Mouse (Mus musculus) neural tube, embryonic 11.5 days (tissue): ENCODE data around the gene Snca. TPM values are rescaled to one million over a fixed set of nuclear protein-coding genes. Genes with fewer than 3 reads are reported as not detected.
A peak's percentile ranks its signal among the peaks of the same experiment; 100 is the strongest.

Experiments used
- ATAC-seq: fragments of 200-750 bp; cut with Nextera tagmentation; 2 replicates; pipeline ENCODE4 v1.8.0; 2017; ENCODE audit warnings: moderate number of reproducible peaks, mild to moderate bottlenecking, moderate TSS enrichment, moderate library complexity; ENCODE audit not compliant: insufficient read depth, low FRiP score, low TSS enrichment
- DNase-seq: peaks from one replicate; pipeline ENCODE4 v3.0.0-alpha.2; 2015; ENCODE audit warnings: low spot score
- H3K27ac ChIP-seq: fragments of 300-500 bp; sonication (generic); 2 replicates; pipeline ENCODE4 v1.5.1; 2014; ENCODE audit warnings: low read depth, mild to moderate bottlenecking, low read length
- H3K27me3 ChIP-seq: fragments of 300-500 bp; sonication (generic); 2 replicates; pipeline ENCODE4 v1.6.1; 2014; ENCODE audit warnings: mild to moderate bottlenecking, low read length, mixed read lengths; ENCODE audit not compliant: control insufficient read depth, insufficient read depth
- H3K36me3 ChIP-seq: fragments of 300-500 bp; sonication (generic); 2 replicates; pipeline ENCODE4 v1.6.1; 2014; ENCODE audit warnings: mild to moderate bottlenecking, low read length, moderate library complexity, mixed read lengths; ENCODE audit not compliant: control insufficient read depth, insufficient read depth
- H3K4me1 ChIP-seq: fragments of 300-500 bp; sonication (generic); 2 replicates; pipeline ENCODE4 v1.6.1; 2014; ENCODE audit warnings: low read length, mixed read lengths; ENCODE audit not compliant: control insufficient read depth, insufficient read depth
- H3K4me2 ChIP-seq: fragments of 300-500 bp; sonication (generic); 2 replicates; pipeline ENCODE4 v1.6.1; 2014; ENCODE audit warnings: low read depth, mild to moderate bottlenecking, moderate library complexity
- H3K4me3 ChIP-seq: fragments of 300-500 bp; sonication (generic); 2 replicates; pipeline ENCODE4 v1.5.1; 2014; ENCODE audit warnings: low read depth, low read length
- H3K9ac ChIP-seq: fragments of 300-500 bp; sonication (generic); 2 replicates; pipeline ENCODE4 v1.6.1; 2014; ENCODE audit warnings: mild to moderate bottlenecking, low read length
- H3K9me3 ChIP-seq: fragments of 300-500 bp; sonication (generic); 2 replicates; pipeline ENCODE4 v1.6.1; 2016; ENCODE audit warnings: low read length; ENCODE audit not compliant: control insufficient read depth
- WGBS: fragments of 180-500 bp; shearing (Covaris S2); extraction: QIAGEN DNeasy Blood & Tissue Kit; methylation state at CpG from one replicate; pipeline ENCODE4 v1.1.7; 2014; 5-methylcytosine and 5-hydroxymethylcytosine counted together
- polyA plus RNA-seq: library from polyadenylated mRNA; unstranded; fragments of >200 nt; fragmentation: Nextera tagmentation; extraction: Ambion mirVana; gene quantifications from 2 replicates; pipeline ENCODE4 v1.2.1, GENCODE M21; 2014

The Snca gene
- polyA plus RNA-seq, 1 experiment from 2014 or later, result 42.1 TPM

DNA sequence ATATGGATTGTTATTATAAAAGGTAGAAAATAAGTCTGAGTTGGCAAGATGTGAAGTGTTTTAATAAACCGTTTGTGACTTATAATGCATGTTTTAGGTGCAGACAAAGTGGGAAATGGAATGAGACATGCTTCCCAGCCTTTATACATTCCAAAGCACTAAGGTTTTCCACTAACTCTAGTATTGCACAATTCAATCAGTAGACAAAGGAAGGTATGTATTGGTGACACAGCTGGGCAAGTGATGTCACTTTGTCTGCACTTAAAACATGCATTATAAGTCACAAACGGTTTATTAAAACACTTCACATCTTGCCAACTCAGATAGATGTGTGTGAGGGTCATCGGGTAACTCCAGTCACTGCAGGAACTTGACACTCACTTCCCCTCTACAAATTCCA, 16.1 kb downstream of the Snca start:
- no peaks in the 10 kb centered on the region for H3K9me3 ChIP-seq
- no peak overlapping the region for H3K9ac ChIP-seq
- no peaks in the 10 kb centered on the region for H3K4me1 ChIP-seq
- no peaks in the 10 kb centered on the region for H3K36me3 ChIP-seq
- H3K27ac ChIP-seq, result no peak overlapping the region
- DNase-seq (no peak), ATAC-seq (no peak)
- H3K4me3 ChIP-seq, result no peak overlapping the region
- WGBS, result 68% methylated on average over 3 of the region's 3 CpGs
- no peaks in the 10 kb centered on the region for H3K27me3 ChIP-seq
- no peak overlapping the region for H3K4me2 ChIP-seq

DNA sequence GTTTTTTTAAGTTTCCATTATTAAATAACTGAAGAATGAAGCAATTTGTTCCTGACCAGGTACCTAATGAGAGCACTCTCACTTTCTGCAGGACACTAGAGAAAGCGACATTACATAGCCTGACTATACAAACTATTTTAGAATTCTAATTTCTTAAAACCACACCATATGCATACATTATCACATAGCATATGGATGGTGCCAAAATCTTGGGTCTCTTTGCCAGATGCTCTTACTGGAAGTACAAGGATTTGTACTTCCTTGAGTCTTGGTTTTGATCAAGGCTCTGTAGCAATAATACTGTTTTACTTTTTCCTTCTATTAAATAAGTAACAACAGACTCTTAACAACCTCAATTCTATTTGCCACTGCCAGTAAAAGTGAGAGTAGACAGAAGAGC, 31.4 kb downstream of the Snca start:
- Histone ChIP-seq H3K9me3 (no peaks in the 10 kb centered on the region), H3K4me1 (no peaks in the 10 kb centered on the region), H3K4me2 (no peak overlapping the region), H3K27me3 (no peaks in the 10 kb centered on the region), H3K27ac (no peak overlapping the region), H3K9ac (no peak overlapping the region), H3K4me3 (no peak overlapping the region), H3K36me3 (no peaks in the 10 kb centered on the region)
- 91% methylated on average over 1 of the region's 1 CpGs for WGBS
- no peak for DNase-seq
- no peak for ATAC-seq

GRCm38 (mm10) chr6:60793659-60794365, 35.8 kb downstream of the Snca start:
- Histone ChIP-seq H3K4me1 (no peaks in the 10 kb centered on the region), H3K27me3 (no peaks in the 10 kb centered on the region), H3K27ac (no peak overlapping the region), H3K4me3 (no peak overlapping the region), H3K36me3 (no peaks in the 10 kb centered on the region), H3K9ac (no peak overlapping the region), H3K4me2 (no peak overlapping the region), H3K9me3 (no peaks in the 10 kb centered on the region)
- WGBS, result 90% methylated on average over 3 of the region's 3 CpGs
- no peak for DNase-seq
- no peak for ATAC-seq

GRCm38 (mm10) chr6:60786955-60787354, 42.7 kb downstream of the Snca start:
- Histone ChIP-seq H3K9me3 (no peaks in the 10 kb centered on the region), H3K4me2 (no peak overlapping the region), H3K27ac (no peak overlapping the region), H3K27me3 (no peaks in the 10 kb centered on the region), H3K9ac (no peak overlapping the region), H3K36me3 (no peaks in the 10 kb centered on the region), H3K4me3 (no peak overlapping the region), H3K4me1 (no peaks in the 10 kb centered on the region)
- no peak for DNase-seq
- ATAC-seq, result no peak
- 90% methylated on average over 1 of the region's 1 CpGs for WGBS

- Histone ChIP-seq H3K4me3 (no peak overlapping the region), H3K4me2 (no peak overlapping the region), H3K27ac (no peak overlapping the region), H3K36me3 (no peaks in the 10 kb centered on the region), H3K4me1 (no peaks in the 10 kb centered on the region), H3K27me3 (no peaks in the 10 kb centered on the region), H3K9me3 (no peaks in the 10 kb centered on the region), H3K9ac (no peak overlapping the region)
- WGBS, result 88% methylated on average over 1 of the region's 1 CpGs
- DNase-seq (no peak), ATAC-seq (no peak)
These were observed 57.8 kb downstream of the Snca start for GRCm38 (mm10) chr6:60771899-60772298.

- WGBS, result 73% methylated on average over 3 of the region's 3 CpGs
- Histone ChIP-seq H3K4me2 (no peak overlapping the region), H3K27ac (no peak overlapping the region), H3K4me1 (no peaks in the 10 kb centered on the region), H3K36me3 (no peaks in the 10 kb centered on the region), H3K4me3 (no peak overlapping the region), H3K9me3 (no peaks in the 10 kb centered on the region), H3K27me3 (no peaks in the 10 kb centered on the region), H3K9ac (no peak overlapping the region)
- ATAC-seq (no peak), DNase-seq (no peak)
These were observed 64.0 kb downstream of the Snca start for GRCm38 (mm10) chr6:60765696-60766095.

GRCm38 (mm10) chr6:60762864-60763263, 66.8 kb downstream of the Snca start:
- Histone ChIP-seq H3K27ac (no peak overlapping the region), H3K4me1 (no peaks in the 10 kb centered on the region), H3K9me3 (no peaks in the 10 kb centered on the region), H3K36me3 (no peaks in the 10 kb centered on the region), H3K27me3 (no peaks in the 10 kb centered on the region), H3K4me2 (no peak overlapping the region), H3K4me3 (no peak overlapping the region), H3K9ac (no peak overlapping the region)
- DNase-seq (no peak), ATAC-seq (no peak)
- 91% methylated on average over 4 of the region's 4 CpGs for WGBS

GRCm38 (mm10) chr6:60761710-60762109, 67.9 kb downstream of the Snca start:
- WGBS, result 72% methylated on average over 2 of the region's 2 CpGs
- H3K27ac ChIP-seq, result no peak overlapping the region
- no peak overlapping the region for H3K4me2 ChIP-seq
- ATAC-seq (peak; percentile 55; the same call in 1 of the 2 replicates), DNase-seq (no peak)
- no peaks in the 10 kb centered on the region for H3K36me3 ChIP-seq
- H3K27me3 ChIP-seq, result no peaks in the 10 kb centered on the region
- no peak overlapping the region for H3K4me3 ChIP-seq
- no peaks in the 10 kb centered on the region for H3K9me3 ChIP-seq
- no peaks in the 10 kb centered on the region for H3K4me1 ChIP-seq
- no peak overlapping the region for H3K9ac ChIP-seq

GRCm38 (mm10) chr6:60754975-60755374, 74.7 kb downstream of the Snca start:
- no peaks in the 10 kb centered on the region for H3K27me3 ChIP-seq
- no peaks in the 10 kb centered on the region for H3K36me3 ChIP-seq
- no peaks in the 10 kb centered on the region for H3K9me3 ChIP-seq
- H3K27ac ChIP-seq, result no peak overlapping the region
- H3K9ac ChIP-seq, result no peak overlapping the region
- H3K4me2 ChIP-seq, result no peak overlapping the region
- H3K4me3 ChIP-seq, result no peak overlapping the region
- no peak for ATAC-seq
- DNase-seq, result no peak
- H3K4me1 ChIP-seq, result no peaks in the 10 kb centered on the region
- WGBS, result 83% methylated on average over 1 of the region's 1 CpGs
